Mouse (Mus musculus) embryo, embryonic 10.5 days (tissue): Measurements from ENCODE around the gene Ccdc158.

Experiments used
- DNase-seq: peaks from one replicate; pipeline ENCODE4 v3.0.0-alpha.2; 2015; ENCODE audit warnings: low spot score

The Ccdc158 gene

DNA sequence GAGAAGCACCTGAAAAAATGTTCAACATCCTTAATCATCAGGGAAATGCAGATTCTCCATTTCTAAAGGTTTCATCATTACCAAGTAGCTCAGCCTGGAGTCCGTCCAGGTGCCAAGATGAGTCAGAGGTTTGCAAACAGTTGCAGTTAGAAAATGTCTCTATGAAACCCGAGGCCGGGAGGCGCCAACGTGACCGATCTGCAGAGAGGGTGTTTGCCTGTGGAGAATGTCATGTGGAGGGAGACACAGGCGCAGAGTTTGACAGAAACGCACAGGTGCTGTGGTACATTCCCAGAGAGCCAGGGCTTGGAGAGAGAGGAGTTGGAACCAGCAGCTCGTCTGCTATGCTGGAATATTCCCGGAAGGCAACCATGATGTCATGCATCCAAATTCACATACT lies 76.0 kb downstream of the Ccdc158 start:
- DNase-seq: no peak

DNA sequence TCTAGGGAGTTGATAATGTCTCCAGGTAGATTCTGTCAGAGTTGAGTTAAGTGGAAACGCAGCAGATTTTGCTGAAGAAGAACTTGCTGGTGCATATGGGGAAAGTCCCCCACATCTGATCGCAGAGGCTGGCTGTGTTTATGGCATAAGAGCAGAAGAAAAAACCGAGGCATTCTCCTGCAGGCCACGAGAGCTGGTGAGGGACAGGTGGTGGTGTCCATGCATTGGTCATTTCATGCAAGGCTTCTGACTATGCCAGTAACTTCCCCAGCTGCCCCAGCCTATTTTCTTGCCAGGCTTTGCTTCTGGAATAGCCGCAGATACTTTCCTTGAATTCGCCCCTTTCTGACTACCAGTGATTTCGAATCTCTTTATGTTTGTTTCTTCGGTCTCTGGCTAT lies 78.2 kb downstream of the Ccdc158 start:
- no peak for DNase-seq

DNA sequence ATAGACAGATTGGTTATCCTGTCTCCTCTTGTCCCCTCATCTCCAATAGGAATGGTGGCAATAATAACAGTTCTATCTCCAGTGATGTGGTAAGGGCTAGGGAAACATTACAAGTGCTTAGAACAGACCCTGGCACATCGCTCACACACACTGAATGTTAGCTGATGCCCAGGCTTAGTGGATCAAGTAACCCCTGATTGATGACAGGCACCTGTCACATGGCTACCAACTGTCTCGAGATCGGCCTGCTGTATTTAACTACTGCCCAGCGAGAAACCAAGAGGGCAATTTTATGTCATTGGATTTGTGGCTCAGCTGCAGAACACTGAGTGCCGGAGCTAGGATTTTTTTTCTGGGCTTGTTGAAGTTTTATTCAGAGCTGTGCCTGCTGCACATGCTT lies 80.0 kb downstream of the Ccdc158 start:
- no peak for DNase-seq

DNA sequence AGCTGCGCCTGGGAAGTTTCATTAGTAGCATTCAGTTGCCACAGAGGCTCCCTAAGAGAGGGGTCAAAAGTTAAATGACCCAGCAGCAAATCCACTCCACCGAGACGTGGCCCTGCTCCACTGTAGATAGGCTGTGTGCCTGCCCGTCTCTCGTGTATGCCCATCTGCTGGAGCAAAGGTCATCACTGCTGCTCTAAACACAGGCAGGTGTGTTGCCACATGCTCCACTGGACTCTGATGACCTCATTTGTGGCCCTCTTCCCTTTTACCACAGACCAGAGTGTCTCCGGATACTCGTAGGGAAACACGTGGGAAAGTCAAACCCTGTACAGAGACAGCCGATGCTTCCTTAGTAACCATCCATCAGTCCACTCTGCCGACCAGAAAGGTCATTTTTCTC lies 89.1 kb downstream of the Ccdc158 start:
- peak; percentile 30 for DNase-seq

DNA sequence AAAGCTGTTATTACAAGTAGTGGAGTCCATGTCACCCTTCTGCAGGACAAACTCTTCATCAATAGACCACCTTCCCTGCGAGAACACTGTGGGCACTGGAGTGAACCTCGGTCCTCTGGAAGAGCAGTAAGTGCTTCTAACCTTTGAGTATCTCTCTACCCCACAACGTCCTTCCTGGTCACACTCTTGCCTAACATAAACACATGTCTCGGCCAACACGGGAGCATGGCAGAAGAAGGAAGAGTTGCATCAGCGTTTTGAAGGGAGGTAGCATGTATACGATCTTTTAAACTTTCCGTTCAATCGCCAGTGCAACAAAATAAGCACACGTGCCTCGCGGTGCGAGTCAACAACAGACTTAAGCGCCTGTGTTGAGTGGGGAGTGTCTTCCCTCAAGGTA lies 95.5 kb downstream of the Ccdc158 start:
- no peak for DNase-seq

DNA sequence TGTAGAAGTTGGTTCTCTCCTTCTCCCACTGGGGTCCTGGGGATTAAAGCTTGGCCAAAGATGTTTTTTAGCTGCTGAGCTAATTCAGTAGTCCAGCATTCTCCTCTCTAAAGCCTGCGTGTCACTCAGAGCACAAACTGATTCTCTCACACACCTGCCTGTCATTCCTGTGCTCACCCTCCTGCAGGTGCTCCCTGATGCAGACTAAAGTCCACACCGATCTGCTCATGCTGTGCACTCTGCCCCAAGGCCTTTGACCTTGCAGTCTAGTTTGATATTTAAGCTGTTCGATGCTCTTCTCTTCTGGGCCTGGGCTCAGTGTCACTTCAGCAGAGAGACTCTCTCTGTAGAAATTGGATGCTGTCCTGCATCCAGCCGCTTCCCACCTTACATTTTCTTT lies 103.8 kb downstream of the Ccdc158 start:
- DNase-seq: no peak

DNA sequence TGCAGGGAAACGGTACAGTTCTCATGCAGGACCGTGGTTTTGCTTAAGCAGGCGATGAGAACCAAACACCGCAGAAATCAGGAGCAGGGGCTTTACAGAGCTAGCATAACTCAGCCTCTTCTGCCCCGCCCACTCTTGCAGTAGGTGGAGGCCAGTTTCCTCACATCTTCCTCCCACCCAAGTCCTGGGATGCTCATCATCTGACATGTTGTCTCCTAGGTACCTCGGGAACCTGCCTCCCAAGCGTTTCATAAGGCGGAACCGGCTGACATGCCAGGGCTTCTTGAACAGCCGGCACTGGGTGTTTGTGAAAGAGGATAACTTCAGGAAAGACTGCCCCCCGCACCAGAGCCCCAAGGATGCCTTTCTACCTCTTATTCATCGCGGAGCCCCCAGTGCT lies 113.1 kb downstream of the Ccdc158 start:
- DNase-seq: no peak

DNA sequence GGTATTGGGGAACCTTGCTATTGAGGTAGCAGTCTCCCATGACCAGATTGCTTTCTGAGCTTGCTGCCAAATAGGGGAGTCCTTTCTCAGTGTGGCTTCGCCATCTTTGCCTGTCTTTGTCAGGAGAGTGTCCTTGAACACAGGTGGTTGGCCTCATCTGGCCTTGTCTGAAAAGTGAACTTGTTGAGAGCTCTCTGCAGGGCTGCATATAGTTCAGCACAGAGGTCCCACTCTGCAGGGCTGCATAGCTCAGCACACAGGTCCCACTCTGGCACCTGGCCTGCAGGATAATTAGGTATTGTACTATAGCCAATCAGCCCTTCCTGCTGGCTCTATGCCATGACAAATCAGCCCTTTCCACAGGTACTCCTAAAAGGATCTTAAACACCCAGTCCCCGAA lies 114.9 kb downstream of the Ccdc158 start:
- DNase-seq: no peak
